Mouse (Mus musculus) hindbrain, embryonic 16.5 days (tissue): ENCODE data around the gene Adprhl2. TPM values are rescaled to one million over a fixed set of nuclear protein-coding genes. Genes with fewer than 3 reads are reported as not detected.

Source experiments
- polyA plus RNA-seq: library from polyadenylated mRNA; unstranded; fragments of >200 nt; fragmentation: Nextera tagmentation; extraction: Ambion mirVana; gene quantifications from 2 replicates; pipeline ENCODE4 v1.2.1, GENCODE M21; 2015

The Adprhl2 gene
- polyA plus RNA-seq, 1 experiment from 2014 or later: 84.1 TPM

Other genes with a start within 250 kb of the Adprhl2 start
- 51.3 and 55.8 TPM in 2 replicates for gene Lsm10, start 225.1 kb downstream of the Adprhl2 start, polyA plus RNA-seq
- gene Stk40, start 217.7 kb downstream of the Adprhl2 start, polyA plus RNA-seq: 29.5 and 34.3 TPM in 2 replicates
- 11.8 and 13.7 TPM in 2 replicates for gene Eva1b, start 174.0 kb downstream of the Adprhl2 start, polyA plus RNA-seq
- 1.3 and 1.5 TPM in 2 replicates for gene Sh3d21, start 158.2 kb downstream of the Adprhl2 start, polyA plus RNA-seq
- 107 and 120 TPM in 2 replicates for gene Thrap3, start 118.9 kb downstream of the Adprhl2 start, polyA plus RNA-seq
- gene Map7d1, start 65.4 kb downstream of the Adprhl2 start, polyA plus RNA-seq: 59.8 and 71.7 TPM in 2 replicates
- 179 and 199 TPM in 2 replicates for gene Trappc3, start 59.4 kb downstream of the Adprhl2 start, polyA plus RNA-seq
- gene Col8a2, start 34.9 kb downstream of the Adprhl2 start, polyA plus RNA-seq: 5.8 and 6.8 TPM in 2 replicates
- 11.8 and 13.5 TPM in 2 replicates for gene Tekt2, start 4.0 kb upstream of the Adprhl2 start, polyA plus RNA-seq
- gene Ago3, start 107.9 kb upstream of the Adprhl2 start, polyA plus RNA-seq: 12.4 and 17.5 TPM in 2 replicates
- gene Ago1, start 146.9 kb upstream of the Adprhl2 start, polyA plus RNA-seq: 8.3 and 8.4 TPM in 2 replicates
- 6.0 and 6.7 TPM in 2 replicates for gene Ago4, start 211.8 kb upstream of the Adprhl2 start, polyA plus RNA-seq
- gene Clspn, start 235.2 kb upstream of the Adprhl2 start, polyA plus RNA-seq: 7.9 TPM in 2 replicates